Mouse (Mus musculus) liver, adult 2 months (tissue): ENCODE data around the gene Uroc1. TPM values are rescaled to one million over a fixed set of nuclear protein-coding genes. Genes with fewer than 3 reads are reported as not detected.
A peak's percentile ranks its signal among the peaks of the same experiment; 100 is the strongest.

ENCODE experiments used
- DNase-seq: peaks from one replicate; pipeline ENCODE4 v3.0.0-alpha.2; 2011; ENCODE audit warnings: low read depth, low spot score; ENCODE audit errors: extremely low read depth
- H3K27ac ChIP-seq: fragments of 200-500 bp; replicated peaks from 2 replicates; pipeline ENCODE4 v1.5.1; 2012; ENCODE audit warnings: low read depth, mild to moderate bottlenecking, control low read depth, inconsistent platforms, low read length; ENCODE audit not compliant: insufficient read depth
- H3K27me3 ChIP-seq: fragments of 200-500 bp; 2 replicates; pipeline ENCODE4 v1.6.1; 2012; ENCODE audit warnings: mild to moderate bottlenecking, moderate library complexity, low read length, inconsistent platforms; ENCODE audit not compliant: control insufficient read depth, insufficient read depth
- H3K36me3 ChIP-seq: fragments of 200-500 bp; 2 replicates; pipeline ENCODE4 v1.6.1; 2012; ENCODE audit warnings: low read length, inconsistent platforms; ENCODE audit not compliant: control insufficient read depth, insufficient read depth
- H3K4me1 ChIP-seq: fragments of 200-500 bp; 2 replicates; pipeline ENCODE4 v1.6.1; 2011; ENCODE audit warnings: low read length; ENCODE audit not compliant: control insufficient read depth, insufficient read depth
- H3K4me3 ChIP-seq: fragments of 200-500 bp; 2 replicates; pipeline ENCODE4 v1.5.1; 2011; ENCODE audit warnings: low read depth, mild to moderate bottlenecking, control low read depth, low read length, moderate library complexity; ENCODE audit not compliant: insufficient read depth
- H3K79me2 ChIP-seq: fragments of 200-500 bp; 2 replicates; pipeline ENCODE4 v1.6.1; 2012; ENCODE audit warnings: inconsistent platforms, mild to moderate bottlenecking, low read length, moderate library complexity; ENCODE audit not compliant: control insufficient read depth, insufficient read depth
- H3K9ac ChIP-seq: fragments of 200-500 bp; 2 replicates; pipeline ENCODE4 v1.6.1; 2012; ENCODE audit warnings: low read depth, mild to moderate bottlenecking, control low read depth, inconsistent platforms, low read length
- CTCF ChIP-seq: fragments of 200-500 bp; IDR thresholded peaks from 2 replicates; pipeline ENCODE4 v1.5.1; 2011; ENCODE audit warnings: low read depth, low read length, control low read depth
- POLR2A ChIP-seq: fragments of 200-500 bp; IDR thresholded peaks from 2 replicates; pipeline ENCODE4 v1.6.1; 2011; ENCODE audit warnings: low read length, control low read depth; ENCODE audit not compliant: insufficient read depth; ENCODE audit errors: extremely low read depth
- WGBS: fragments of 180-500 bp; shearing (Covaris S2); methylation state at CpG from one replicate; pipeline ENCODE4 v1.1.7; 2018; 5-methylcytosine and 5-hydroxymethylcytosine counted together
- polyA plus RNA-seq: library from polyadenylated mRNA; depleted of rRNA; stranded (reverse); fragments of >200 nt; gene quantifications from 2 replicates; pipeline ENCODE4 v1.2.3, GENCODE M21; 2012
- total RNA-seq: library from RNA; depleted of rRNA; stranded (reverse); fragments of >200 nt; gene quantifications from 2 replicates; pipeline ENCODE4 v1.2.3, GENCODE M21; 2014

Uroc1 gene
- total and polyA plus RNA-seq, 2 experiments, result 239 to 399 TPM

GRCm38 (mm10) chr6:90315961-90316360, 17.1 kb upstream of the Uroc1 start:
- TF ChIP-seq POLR2A (no peak), CTCF (no peak)
- Histone ChIP-seq H3K27me3 (no peaks in the 10 kb centered on the region), H3K27ac (no peak overlapping the region), H3K36me3 (peaks cover 6% of the 10 kb centered on the region), H3K4me1 (peaks cover 15% of the 10 kb centered on the region), H3K4me3 (no peak overlapping the region), H3K9ac (no peak overlapping the region), H3K79me2 (peaks cover 14% of the 10 kb centered on the region; the same call in 1 of the 2 replicates)
- no peak for DNase-seq
- WGBS, result 91% methylated on average over 5 of the region's 5 CpGs

- 91% methylated on average over 2 of the region's 2 CpGs for WGBS
- peaks cover 3% of the 10 kb centered on the region for H3K36me3 ChIP-seq
- H3K79me2 ChIP-seq, result peaks cover 17% of the 10 kb centered on the region; the same call in 1 of the 2 replicates
- no peaks in the 10 kb centered on the region for H3K27me3 ChIP-seq
- H3K4me3 ChIP-seq, result no peak overlapping the region
- no peak overlapping the region for H3K27ac ChIP-seq
- no peak for DNase-seq
- no peak overlapping the region for H3K9ac ChIP-seq
- H3K4me1 ChIP-seq, result peaks cover 32% of the 10 kb centered on the region
- TF ChIP-seq POLR2A, result no peak
Measured at GRCm38 (mm10) chr6:90317510-90318258, 15.4 kb upstream of the Uroc1 start.

GRCm38 (mm10) chr6:90319019-90319418, 14.1 kb upstream of the Uroc1 start:
- H3K79me2 ChIP-seq, result peaks cover 26% of the 10 kb centered on the region
- H3K9ac ChIP-seq, result no peak overlapping the region
- TF ChIP-seq CTCF (no peak), POLR2A (no peak)
- no peaks in the 10 kb centered on the region for H3K27me3 ChIP-seq
- peaks cover 40% of the 10 kb centered on the region for H3K4me1 ChIP-seq
- DNase-seq, result no peak
- H3K27ac ChIP-seq, result peak overlapping the region; percentile 95; the same call in 1 of the 2 replicates
- WGBS, result 88% methylated on average over 2 of the region's 2 CpGs
- H3K4me3 ChIP-seq, result no peak overlapping the region
- H3K36me3 ChIP-seq, result peaks cover 3% of the 10 kb centered on the region

GRCm38 (mm10) chr6:90319475-90320191, 13.5 kb upstream of the Uroc1 start:
- DNase-seq, result peak; percentile 51
- peaks cover 3% of the 10 kb centered on the region for H3K36me3 ChIP-seq
- peak overlapping the region; percentile 95 for H3K27ac ChIP-seq
- WGBS, result 39% methylated on average over 7 of the region's 7 CpGs
- peaks cover 41% of the 10 kb centered on the region for H3K4me1 ChIP-seq
- no peak overlapping the region for H3K4me3 ChIP-seq
- H3K27me3 ChIP-seq, result no peaks in the 10 kb centered on the region
- peaks cover 30% of the 10 kb centered on the region for H3K79me2 ChIP-seq
- H3K9ac ChIP-seq, result peak overlapping the region; percentile 67
- TF ChIP-seq POLR2A (no peak), CTCF (no peak)

GRCm38 (mm10) chr6:90320429-90320828, 12.7 kb upstream of the Uroc1 start:
- Histone ChIP-seq H3K4me1 (peaks cover 42% of the 10 kb centered on the region), H3K4me3 (no peak overlapping the region), H3K79me2 (peaks cover 30% of the 10 kb centered on the region), H3K27me3 (no peaks in the 10 kb centered on the region), H3K36me3 (peaks cover 3% of the 10 kb centered on the region), H3K27ac (peak overlapping the region; percentile 97), H3K9ac (peak overlapping the region; percentile 67)
- TF ChIP-seq POLR2A, result no peak
- peak; percentile 93 for DNase-seq
- 30% methylated on average over 5 of the region's 5 CpGs for WGBS

GRCm38 (mm10) chr6:90321811-90322210, 11.3 kb upstream of the Uroc1 start:
- DNase-seq, result no peak
- Histone ChIP-seq H3K27me3 (no peaks in the 10 kb centered on the region), H3K36me3 (peaks cover 3% of the 10 kb centered on the region), H3K4me1 (peaks cover 44% of the 10 kb centered on the region), H3K79me2 (peaks cover 30% of the 10 kb centered on the region), H3K9ac (peak overlapping the region; percentile 36), H3K4me3 (no peak overlapping the region), H3K27ac (peak overlapping the region; percentile 97)
- no peak for TF ChIP-seq POLR2A
- no peak for TF ChIP-seq CTCF
- 17% methylated on average over 4 of the region's 4 CpGs for WGBS
